Mouse (Mus musculus): Measurements from ENCODE around the gene Proser3. TPM values are rescaled to one million over a fixed set of nuclear protein-coding genes. Genes with fewer than 3 reads are reported as not detected.
A peak's percentile ranks its signal among the peaks of the same experiment; 100 is the strongest.

Proser3 gene
- not detected in 2 replicates for polyA plus RNA-seq (2012; ENCODE audit: insufficient read depth, insufficient read length, low replicate concordance, missing spikeins)

- WGBS: under 1% methylated on average over 44 of the region's 44 CpGs
- Histone ChIP-seq H3K4me1 (ENCODE audit: control insufficient read depth, insufficient read depth, low read length) (peaks cover 13% of the 10 kb centered on the region), H3K27ac (ENCODE audit: insufficient read depth, low read depth, low read length) (peak within 1 kb of the TSS; percentile 90), H3K4me3 (ENCODE audit: insufficient read depth, low read depth, low read length) (peak within 1 kb of the TSS; percentile 72)
- TF ChIP-seq CTCF (IDR thresholded peaks at IDR 0.05; ENCODE audit: insufficient read depth, low read depth, low read length) (peak; percentile 10; the same call in 1 of the 2 replicates), POLR2A (IDR thresholded peaks at IDR 0.05; ENCODE audit: insufficient read depth, low read depth, low read length) (no peak; the same call in 1 of the 2 replicates)
Observed at GRCm38 (mm10) chr7:30552102-30553020, at the start of gene Proser3, which contains the start of gene Hspb6. Gene Proser3 (minus strand): TSS chr7:30552299. Gene Hspb6 (plus strand): TSS chr7:30552178.

- no peak overlapping the region for H3K4me3 ChIP-seq (ENCODE audit: insufficient read depth, low read depth, low read length)
- 67% methylated on average over 7 of the region's 7 CpGs for WGBS
- no peak overlapping the region for H3K27ac ChIP-seq (ENCODE audit: insufficient read depth, low read depth, low read length)
- TF ChIP-seq POLR2A (IDR thresholded peaks at IDR 0.05; ENCODE audit: insufficient read depth, low read depth, low read length) (no peak), CTCF (IDR thresholded peaks at IDR 0.05; ENCODE audit: insufficient read depth, low read depth, low read length) (no peak)
- peaks cover 5% of the 10 kb centered on the region for H3K4me1 ChIP-seq (ENCODE audit: control insufficient read depth, insufficient read depth, low read length)
Observed at GRCm38 (mm10) chr7:30600651-30601050, 48.6 kb upstream of the Proser3 start.

GRCm38 (mm10) chr7:30599933-30600353 is 47.8 kb upstream of the Proser3 start:
- 3% methylated on average over 16 of the region's 16 CpGs for WGBS
- TF ChIP-seq POLR2A (IDR thresholded peaks at IDR 0.05; ENCODE audit: insufficient read depth, low read depth, low read length) (no peak), CTCF (IDR thresholded peaks at IDR 0.05; ENCODE audit: insufficient read depth, low read depth, low read length) (no peak)
- no peak overlapping the region for H3K27ac ChIP-seq (ENCODE audit: insufficient read depth, low read depth, low read length)
- no peak overlapping the region for H3K4me3 ChIP-seq (ENCODE audit: insufficient read depth, low read depth, low read length)
- H3K4me1 ChIP-seq (ENCODE audit: control insufficient read depth, insufficient read depth, low read length): peaks cover 5% of the 10 kb centered on the region

DNA sequence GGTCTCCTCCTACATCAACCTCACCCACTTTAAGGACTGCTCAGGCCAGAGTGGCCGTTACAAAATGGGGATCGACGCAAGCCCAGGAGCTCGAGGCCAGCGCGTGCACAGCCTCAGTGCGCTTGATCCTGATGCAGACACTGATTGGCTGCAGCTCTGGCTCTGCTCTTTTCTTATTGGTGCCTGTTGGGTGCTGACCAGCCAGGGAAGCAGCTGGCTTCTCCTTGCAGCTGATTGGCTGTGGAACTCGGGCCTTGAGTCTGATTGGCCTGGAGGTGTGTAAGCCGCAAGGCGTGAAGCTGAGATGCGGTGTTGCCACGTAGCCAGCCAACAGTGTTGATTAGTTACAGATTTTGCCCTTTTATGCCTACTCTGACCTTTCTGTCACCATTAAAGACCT is 46.7 kb upstream of the Proser3 start, which contains the start of gene Zbtb32:
TSS of gene Zbtb32 (minus strand) at position 124 of the 400 bp plus-strand sequence.
- no peak within 1 kb of the TSS for H3K27ac ChIP-seq (ENCODE audit: insufficient read depth, low read depth, low read length)
- no peak within 1 kb of the TSS for H3K4me3 ChIP-seq (ENCODE audit: insufficient read depth, low read depth, low read length)
- 95% methylated on average over 12 of the region's 12 CpGs for WGBS
- TF ChIP-seq POLR2A (IDR thresholded peaks at IDR 0.05; ENCODE audit: insufficient read depth, low read depth, low read length) (no peak), CTCF (IDR thresholded peaks at IDR 0.05; ENCODE audit: insufficient read depth, low read depth, low read length) (no peak)
- peaks cover 5% of the 10 kb centered on the region for H3K4me1 ChIP-seq (ENCODE audit: control insufficient read depth, insufficient read depth, low read length)

- no peak for TF ChIP-seq POLR2A (IDR thresholded peaks at IDR 0.05; ENCODE audit: insufficient read depth, low read depth, low read length)
- TF ChIP-seq CTCF (IDR thresholded peaks at IDR 0.05; ENCODE audit: insufficient read depth, low read depth, low read length): no peak
- WGBS: 42% methylated on average over 5 of the region's 5 CpGs
- H3K4me3 ChIP-seq (ENCODE audit: insufficient read depth, low read depth, low read length): no peak overlapping the region
- H3K4me1 ChIP-seq (ENCODE audit: control insufficient read depth, insufficient read depth, low read length): peaks cover 5% of the 10 kb centered on the region
- H3K27ac ChIP-seq (ENCODE audit: insufficient read depth, low read depth, low read length): no peak overlapping the region
Observed at GRCm38 (mm10) chr7:30596811-30597210, 44.7 kb upstream of the Proser3 start.

GRCm38 (mm10) chr7:30596093-30596492 is 44.0 kb upstream of the Proser3 start:
- Histone ChIP-seq H3K4me1 (ENCODE audit: control insufficient read depth, insufficient read depth, low read length) (peaks cover 5% of the 10 kb centered on the region), H3K4me3 (ENCODE audit: insufficient read depth, low read depth, low read length) (no peak overlapping the region), H3K27ac (ENCODE audit: insufficient read depth, low read depth, low read length) (no peak overlapping the region)
- TF ChIP-seq CTCF (IDR thresholded peaks at IDR 0.05; ENCODE audit: insufficient read depth, low read depth, low read length): no peak
- no peak for TF ChIP-seq POLR2A (IDR thresholded peaks at IDR 0.05; ENCODE audit: insufficient read depth, low read depth, low read length)
- 84% methylated on average over 5 of the region's 5 CpGs for WGBS

- 59% methylated on average over 4 of the region's 4 CpGs for WGBS
- no peak for TF ChIP-seq CTCF (IDR thresholded peaks at IDR 0.05; ENCODE audit: insufficient read depth, low read depth, low read length)
- TF ChIP-seq POLR2A (IDR thresholded peaks at IDR 0.05; ENCODE audit: insufficient read depth, low read depth, low read length): no peak
- no peak overlapping the region for H3K27ac ChIP-seq (ENCODE audit: insufficient read depth, low read depth, low read length)
- no peak overlapping the region for H3K4me3 ChIP-seq (ENCODE audit: insufficient read depth, low read depth, low read length)
- H3K4me1 ChIP-seq (ENCODE audit: control insufficient read depth, insufficient read depth, low read length): peaks cover 4% of the 10 kb centered on the region
Observed at GRCm38 (mm10) chr7:30594510-30595024, 42.5 kb upstream of the Proser3 start.

- no peak for TF ChIP-seq CTCF (IDR thresholded peaks at IDR 0.05; ENCODE audit: insufficient read depth, low read depth, low read length)
- TF ChIP-seq POLR2A (IDR thresholded peaks at IDR 0.05; ENCODE audit: insufficient read depth, low read depth, low read length): no peak
- peaks cover 5% of the 10 kb centered on the region for H3K4me1 ChIP-seq (ENCODE audit: control insufficient read depth, insufficient read depth, low read length)
- no peak overlapping the region for H3K27ac ChIP-seq (ENCODE audit: insufficient read depth, low read depth, low read length)
- H3K4me3 ChIP-seq (ENCODE audit: insufficient read depth, low read depth, low read length): no peak overlapping the region
- 74% methylated on average over 10 of the region's 10 CpGs for WGBS
Observed at GRCm38 (mm10) chr7:30593579-30594509, 41.7 kb upstream of the Proser3 start.

Data from olfactory bulb, adult 2 months (tissue).